Mouse (Mus musculus): ENCODE data around the gene Numb. TPM values are rescaled to one million over a fixed set of nuclear protein-coding genes. Genes with fewer than 3 reads are reported as not detected.
"Not testable (repeated sequence)": the region's sequence is repeated elsewhere in the genome, so short reads cannot be mapped to it uniquely, and the experiment has no call there.

The Numb gene
- polyA plus RNA-seq, 1 experiment from 2014 or later: 37.3 TPM

DNA sequence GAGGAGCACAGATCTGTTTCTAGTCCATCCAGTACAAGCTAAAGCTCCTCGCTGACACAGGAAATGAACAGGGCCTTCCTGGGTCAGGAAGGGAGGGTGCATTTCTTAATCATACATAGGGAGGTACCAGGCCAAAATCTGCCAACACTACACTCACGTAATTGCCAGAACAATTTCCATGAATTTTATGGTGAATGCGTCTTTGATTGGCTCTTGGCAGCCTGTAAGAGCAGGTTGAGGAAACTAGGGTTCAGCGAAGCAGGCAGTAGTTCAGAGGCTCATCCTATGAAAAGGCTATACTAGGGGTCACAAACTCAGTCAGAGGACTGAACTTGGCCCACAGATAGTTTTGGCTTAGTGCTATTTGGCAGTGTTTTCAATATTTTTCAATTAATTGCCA is 18.3 kb upstream of the Numb start:
- Histone ChIP-seq H3K27ac (replicated peaks) (no peak overlapping the region), H3K4me1 (no peaks in the 10 kb centered on the region), H3K4me3 (replicated peaks) (no peak overlapping the region), H3K9me3 (replicated peaks) (no peaks in the 10 kb centered on the region), H3K36me3 (no peaks in the 10 kb centered on the region), H3K27me3 (no peaks in the 10 kb centered on the region), H3K4me2 (replicated peaks) (no peak overlapping the region), H3K9ac (no peak overlapping the region)
- WGBS: 53% methylated on average over 4 of the region's 4 CpGs
- ATAC-seq (ENCODE audit: insufficient number of reproducible peaks, low FRiP score, low TSS enrichment, low read depth): no peak

DNA sequence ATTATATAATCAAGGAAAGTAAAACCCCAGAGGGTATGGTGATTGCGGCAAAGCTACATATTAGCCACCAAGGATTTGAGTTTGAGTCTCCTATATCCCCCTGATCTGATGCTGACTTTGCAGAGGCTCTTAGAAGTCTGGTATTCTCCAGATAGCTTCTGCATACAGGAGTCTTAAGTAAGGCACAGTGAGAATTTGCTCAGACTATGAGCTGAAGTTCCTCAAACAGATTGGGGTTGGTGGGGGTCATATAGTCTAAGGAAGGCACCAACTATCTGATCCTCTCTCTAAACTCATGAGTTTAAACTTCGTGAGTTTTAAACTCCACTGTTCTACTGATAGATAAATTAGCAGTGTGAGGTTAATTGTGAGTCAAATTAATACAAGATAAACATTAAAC is 17.6 kb upstream of the Numb start:
- 66% methylated on average over 2 of the region's 2 CpGs for WGBS
- no peak overlapping the region for H3K4me3 ChIP-seq (replicated peaks)
- no peaks in the 10 kb centered on the region for H3K36me3 ChIP-seq

DNA sequence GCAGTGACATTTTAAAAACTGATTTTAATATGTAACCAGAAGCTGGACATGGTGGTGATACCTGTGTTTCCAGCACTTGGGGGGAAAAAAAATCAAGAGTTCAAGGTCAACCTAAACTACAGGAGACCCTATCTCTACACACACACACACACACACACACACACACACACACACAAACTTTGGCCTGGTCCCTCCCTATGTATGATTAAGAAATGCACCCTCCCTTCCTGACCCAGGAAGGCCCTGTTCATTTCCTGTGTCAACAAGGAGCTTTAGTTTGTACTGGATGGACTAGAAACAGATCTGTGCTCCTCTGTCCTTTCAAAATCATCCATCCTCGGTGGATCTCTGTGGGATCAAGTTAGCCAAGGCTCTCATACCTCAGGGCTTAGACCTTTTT is 16.9 kb upstream of the Numb start:
- H3K36me3 ChIP-seq; H3K9ac ChIP-seq; H3K4me1 ChIP-seq; ATAC-seq (ENCODE audit: insufficient number of reproducible peaks, low FRiP score, low TSS enrichment, low read depth); H3K27ac ChIP-seq (replicated peaks); H3K9me3 ChIP-seq (replicated peaks); H3K27me3 ChIP-seq; H3K4me2 ChIP-seq (replicated peaks); H3K4me3 ChIP-seq (replicated peaks): not testable (repeated sequence)
- WGBS: 25% methylated on average over 1 of the region's 1 CpGs

More for the DNA sequence above, 17.6 kb upstream of the Numb start:
- Histone ChIP-seq H3K4me2 (replicated peaks) (no peak overlapping the region), H3K9ac (no peak overlapping the region), H3K9me3 (replicated peaks) (no peaks in the 10 kb centered on the region), H3K27me3 (no peaks in the 10 kb centered on the region), H3K27ac (replicated peaks) (no peak overlapping the region), H3K4me1 (no peaks in the 10 kb centered on the region)
- no peak for ATAC-seq (ENCODE audit: insufficient number of reproducible peaks, low FRiP score, low TSS enrichment, low read depth)

DNA sequence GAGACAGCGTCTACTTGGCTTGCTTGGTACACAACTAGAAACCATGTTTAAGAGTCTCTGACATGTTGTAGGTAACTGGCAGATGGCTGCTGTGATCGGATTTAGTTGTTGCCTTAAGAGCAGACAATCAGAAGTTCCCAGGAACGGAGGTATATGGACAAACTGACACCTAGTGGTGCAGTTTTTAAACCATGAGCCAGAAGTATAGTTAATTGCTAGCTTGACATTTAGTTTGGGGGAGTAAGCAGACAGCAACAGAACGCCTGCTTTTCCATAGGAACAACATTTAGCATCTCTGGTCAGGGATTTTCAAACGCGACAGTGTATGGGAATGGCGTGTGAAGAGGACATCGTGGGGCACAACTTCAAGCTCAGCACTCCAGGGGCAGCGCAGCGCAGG is 15.9 kb upstream of the Numb start:
- WGBS: 65% methylated on average over 10 of the region's 10 CpGs
- no peak for ATAC-seq (ENCODE audit: insufficient number of reproducible peaks, low FRiP score, low TSS enrichment, low read depth)
- no peaks in the 10 kb centered on the region for H3K9me3 ChIP-seq (replicated peaks)

DNA sequence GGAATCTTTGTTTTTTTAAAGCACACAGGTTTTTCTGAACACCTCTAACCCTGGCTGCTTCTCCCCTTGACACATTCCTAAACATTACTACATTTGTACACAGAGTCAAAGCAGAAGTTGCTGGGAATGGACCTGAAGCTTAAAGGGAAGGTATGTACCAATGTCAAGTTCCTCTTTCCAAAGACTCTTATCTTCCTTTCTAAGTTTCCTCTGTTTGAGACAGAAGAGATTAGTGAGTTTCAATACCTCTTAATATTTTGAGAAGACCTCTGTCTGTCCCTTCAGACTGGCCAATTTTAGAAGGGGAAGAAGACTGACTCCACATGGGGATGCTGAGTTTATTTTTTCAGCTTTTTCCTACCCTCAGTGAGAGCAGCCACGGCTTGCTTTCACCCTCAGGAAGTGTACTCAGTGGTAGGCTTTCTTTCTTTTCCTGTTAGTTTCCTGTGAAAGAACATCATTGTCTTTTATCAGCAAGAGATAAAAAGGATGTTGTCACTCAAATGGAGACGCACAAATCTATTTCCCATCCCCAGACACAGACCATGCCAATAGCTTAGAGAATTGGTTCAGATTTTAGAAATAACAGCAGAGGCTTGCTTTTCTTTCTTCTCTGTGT is 7.6 kb upstream of the Numb start:
- 25% methylated on average over 2 of the region's 2 CpGs for WGBS
- no peak for ATAC-seq (ENCODE audit: insufficient number of reproducible peaks, low FRiP score, low TSS enrichment, low read depth)
- H3K4me3 ChIP-seq (replicated peaks): no peak overlapping the region
- no peak overlapping the region for H3K27ac ChIP-seq (replicated peaks)
- no peak overlapping the region for H3K9ac ChIP-seq
- no peak overlapping the region for H3K4me2 ChIP-seq (replicated peaks)
- no peaks in the 10 kb centered on the region for H3K4me1 ChIP-seq
- H3K27me3 ChIP-seq: no peaks in the 10 kb centered on the region
- no peaks in the 10 kb centered on the region for H3K9me3 ChIP-seq (replicated peaks)
- H3K36me3 ChIP-seq: no peaks in the 10 kb centered on the region

More for the DNA sequence above, 15.9 kb upstream of the Numb start:
- Histone ChIP-seq H3K4me3 (replicated peaks) (no peak overlapping the region), H3K27me3 (no peaks in the 10 kb centered on the region), H3K4me1 (no peaks in the 10 kb centered on the region), H3K4me2 (replicated peaks) (no peak overlapping the region), H3K9ac (no peak overlapping the region), H3K36me3 (no peaks in the 10 kb centered on the region), H3K27ac (replicated peaks) (no peak overlapping the region)

DNA sequence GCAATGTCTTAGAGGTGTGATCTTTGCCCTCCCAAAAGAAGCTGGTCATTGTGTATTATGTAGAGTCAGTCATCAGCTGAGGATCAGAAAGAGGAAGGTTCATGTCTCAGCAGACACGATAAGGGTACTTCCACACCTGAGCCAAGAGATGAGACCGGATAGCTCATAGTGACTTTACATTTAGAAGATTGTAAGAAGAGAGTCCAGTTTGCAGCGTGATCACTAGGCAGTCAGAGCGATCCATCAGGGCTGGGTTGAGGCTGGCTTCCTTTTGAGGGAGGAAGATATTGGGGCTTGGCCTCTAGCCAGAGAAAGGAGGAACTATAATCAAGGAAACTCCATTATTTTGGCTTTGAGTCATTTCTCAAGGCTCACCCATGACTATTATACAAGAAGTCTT is 6.0 kb upstream of the Numb start:
- H3K9ac ChIP-seq: no peak overlapping the region
- ATAC-seq (ENCODE audit: insufficient number of reproducible peaks, low FRiP score, low TSS enrichment, low read depth): no peak
- no peak overlapping the region for H3K27ac ChIP-seq (replicated peaks)
- peaks cover 5% of the 10 kb centered on the region for H3K4me1 ChIP-seq
- no peaks in the 10 kb centered on the region for H3K9me3 ChIP-seq (replicated peaks)
- H3K4me2 ChIP-seq (replicated peaks): no peak overlapping the region
- 83% methylated on average over 4 of the region's 4 CpGs for WGBS
- H3K36me3 ChIP-seq: no peaks in the 10 kb centered on the region
- H3K27me3 ChIP-seq: no peaks in the 10 kb centered on the region
- no peak overlapping the region for H3K4me3 ChIP-seq (replicated peaks)

DNA sequence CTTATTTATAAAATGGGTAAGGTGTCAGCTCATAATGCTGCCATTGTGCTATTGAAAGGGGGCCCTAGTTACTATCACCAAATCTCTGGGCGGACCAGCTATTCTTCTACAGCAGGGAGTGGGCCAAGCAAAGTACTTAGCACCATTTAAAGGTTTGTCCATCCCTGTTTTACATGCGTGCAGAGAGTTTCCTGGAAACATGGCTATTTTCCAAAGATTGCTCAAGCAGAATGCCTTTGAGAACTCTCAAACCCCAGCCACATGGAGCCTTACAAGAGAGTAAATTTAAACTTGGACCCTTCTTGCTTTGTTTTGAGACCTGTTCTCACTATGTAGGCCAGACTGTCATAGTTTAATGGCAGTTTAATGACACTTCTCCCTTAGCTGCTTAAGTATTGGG is 4.3 kb upstream of the Numb start:
- Histone ChIP-seq H3K27me3 (no peaks in the 10 kb centered on the region), H3K4me3 (replicated peaks) (no peak overlapping the region), H3K4me1 (peaks cover 5% of the 10 kb centered on the region), H3K4me2 (replicated peaks) (no peak overlapping the region), H3K9ac (no peak overlapping the region), H3K9me3 (replicated peaks) (no peaks in the 10 kb centered on the region), H3K36me3 (no peaks in the 10 kb centered on the region), H3K27ac (replicated peaks) (no peak overlapping the region)
- no peak for ATAC-seq (ENCODE audit: insufficient number of reproducible peaks, low FRiP score, low TSS enrichment, low read depth)
- WGBS: 72% methylated on average over 2 of the region's 2 CpGs

DNA sequence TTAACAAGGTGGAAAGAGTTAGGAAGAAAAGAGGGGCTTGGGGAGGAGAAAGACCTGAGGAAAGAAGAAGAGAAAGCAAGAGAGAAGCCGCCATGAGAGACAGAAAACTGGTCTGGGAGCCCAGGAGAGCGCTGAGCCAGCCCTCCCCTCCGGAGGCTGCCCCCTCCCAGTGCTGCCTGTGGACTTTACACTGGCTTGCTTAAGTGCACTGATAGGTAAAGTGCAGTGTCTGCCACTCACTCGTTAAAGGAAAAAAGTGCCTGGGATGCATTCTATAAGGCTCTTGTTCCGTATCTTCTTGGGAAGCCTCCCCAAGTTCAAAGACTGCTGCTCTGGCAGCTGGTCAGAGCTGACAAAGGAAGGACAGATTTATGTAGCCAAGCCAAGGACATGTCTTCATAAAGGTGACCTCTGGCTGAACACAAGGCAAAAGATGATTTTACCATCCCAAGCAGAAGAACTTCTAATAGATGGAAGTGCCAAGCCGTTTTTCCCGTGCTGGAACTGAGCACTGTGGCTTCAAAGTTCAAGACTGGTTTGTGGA is 3.5 kb upstream of the Numb start:
- no peak for ATAC-seq (ENCODE audit: insufficient number of reproducible peaks, low FRiP score, low TSS enrichment, low read depth)
- H3K4me2 ChIP-seq (replicated peaks): no peak overlapping the region
- WGBS: 59% methylated on average over 7 of the region's 7 CpGs

DNA sequence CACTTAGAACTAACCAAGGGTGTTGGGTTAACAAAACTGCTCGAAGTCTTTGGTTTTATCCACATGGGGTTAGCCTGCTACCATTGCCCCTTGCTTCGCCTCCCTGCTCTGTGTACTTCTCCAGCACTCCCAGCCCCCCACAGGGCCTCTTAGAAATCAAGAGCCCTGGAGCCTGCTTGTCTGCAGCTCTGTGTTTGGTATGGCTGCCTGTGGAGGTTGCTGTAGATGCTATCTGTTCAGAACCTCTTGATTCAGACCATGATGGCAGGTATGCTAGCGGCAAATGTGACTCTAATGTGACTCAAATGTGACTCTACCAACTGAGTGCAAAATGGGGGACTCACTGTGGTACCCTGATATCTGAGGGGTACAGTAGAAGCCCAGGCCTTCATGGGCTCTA is 2.6 kb upstream of the Numb start:
- WGBS: 43% methylated on average over 3 of the region's 3 CpGs
- H3K4me1 ChIP-seq: peaks cover 7% of the 10 kb centered on the region
- H3K9me3 ChIP-seq (replicated peaks): no peaks in the 10 kb centered on the region
- no peak overlapping the region for H3K27ac ChIP-seq (replicated peaks)
- no peaks in the 10 kb centered on the region for H3K27me3 ChIP-seq
- ATAC-seq (ENCODE audit: insufficient number of reproducible peaks, low FRiP score, low TSS enrichment, low read depth): no peak
- no peak overlapping the region for H3K9ac ChIP-seq
- no peaks in the 10 kb centered on the region for H3K36me3 ChIP-seq
- no peak overlapping the region for H3K4me3 ChIP-seq (replicated peaks)
- H3K4me2 ChIP-seq (replicated peaks): no peak overlapping the region

More for the DNA sequence above, 3.5 kb upstream of the Numb start:
- H3K36me3 ChIP-seq: no peaks in the 10 kb centered on the region
- H3K9me3 ChIP-seq (replicated peaks): no peaks in the 10 kb centered on the region
- no peak overlapping the region for H3K4me3 ChIP-seq (replicated peaks)
- H3K27ac ChIP-seq (replicated peaks): no peak overlapping the region
- H3K27me3 ChIP-seq: no peaks in the 10 kb centered on the region
- peaks cover 5% of the 10 kb centered on the region for H3K4me1 ChIP-seq
- H3K9ac ChIP-seq: no peak overlapping the region

DNA sequence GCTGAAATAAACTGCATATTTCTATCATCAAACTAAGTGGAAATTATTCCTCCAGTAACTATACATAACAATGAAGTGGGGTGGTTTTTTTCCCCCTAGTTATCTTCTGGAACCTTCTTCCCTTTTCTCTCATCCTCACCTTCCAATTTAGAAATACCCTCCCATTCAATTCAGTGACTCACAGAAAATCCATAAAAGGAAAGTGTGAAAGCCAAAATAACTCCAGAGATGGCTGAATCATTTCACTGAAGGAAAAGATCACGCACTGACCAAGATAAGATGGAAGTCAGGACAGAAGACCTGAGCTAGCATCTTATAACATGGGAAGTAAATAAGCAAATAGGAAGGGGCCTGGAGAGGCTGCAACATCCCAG is 1.7 kb upstream of the Numb start:
- H3K4me3 ChIP-seq (replicated peaks): no peak overlapping the region
- ATAC-seq (ENCODE audit: insufficient number of reproducible peaks, low FRiP score, low TSS enrichment, low read depth): no peak
- no peak overlapping the region for H3K27ac ChIP-seq (replicated peaks)
- no peak overlapping the region for H3K4me2 ChIP-seq (replicated peaks)
- H3K4me1 ChIP-seq: peaks cover 7% of the 10 kb centered on the region
- no peaks in the 10 kb centered on the region for H3K27me3 ChIP-seq
- H3K36me3 ChIP-seq: no peaks in the 10 kb centered on the region
- 82% methylated on average over 1 of the region's 1 CpGs for WGBS
- no peak overlapping the region for H3K9ac ChIP-seq
- no peaks in the 10 kb centered on the region for H3K9me3 ChIP-seq (replicated peaks)

DNA sequence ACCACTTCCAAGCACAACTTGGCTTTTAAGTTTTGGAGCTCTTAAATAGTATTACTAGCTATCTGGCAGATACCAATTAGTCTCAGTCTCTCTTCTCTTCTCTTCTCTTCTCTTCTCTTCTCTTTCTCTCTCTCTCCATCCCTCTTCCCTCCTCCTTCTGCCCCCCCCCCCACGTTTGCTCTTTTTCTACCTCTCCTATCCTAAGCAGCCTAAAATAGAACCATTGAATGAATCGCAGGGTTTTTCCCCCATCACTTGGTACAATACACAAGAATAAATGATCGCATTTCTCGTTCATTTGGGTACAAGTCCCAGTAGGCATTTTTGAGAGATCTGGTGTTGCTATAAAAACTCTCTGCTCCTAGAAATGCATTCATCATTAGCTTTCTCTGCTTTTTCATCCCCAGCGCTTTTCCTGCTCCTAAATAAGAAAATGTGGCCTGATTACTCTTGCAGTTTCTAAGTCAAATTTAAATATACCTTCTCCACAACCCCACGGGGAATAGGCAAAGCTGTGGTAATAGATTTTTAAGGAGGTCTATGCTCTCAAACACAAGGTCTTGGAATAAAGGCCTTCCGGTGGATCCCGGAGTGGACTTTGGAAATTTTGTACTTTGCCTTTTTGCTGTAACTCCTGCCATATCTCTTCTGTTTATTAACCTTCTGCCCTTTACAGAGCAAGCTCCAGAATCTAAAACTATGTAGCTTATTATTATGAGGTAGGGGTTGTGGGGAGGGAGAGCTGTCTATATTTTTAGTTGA is 1.2 kb upstream of the Numb start:
- Histone ChIP-seq H3K4me2 (replicated peaks) (peak overlapping the region; percentile 51), H3K4me1 (peaks cover 7% of the 10 kb centered on the region), H3K27me3 (no peaks in the 10 kb centered on the region), H3K36me3 (no peaks in the 10 kb centered on the region), H3K9me3 (replicated peaks) (no peaks in the 10 kb centered on the region), H3K9ac (peak overlapping the region; percentile 44; the same call in 1 of the 2 replicates), H3K27ac (replicated peaks) (peak overlapping the region; percentile 67), H3K4me3 (replicated peaks) (peak overlapping the region; percentile 96)
- 27% methylated on average over 8 of the region's 8 CpGs for WGBS
- ATAC-seq (ENCODE audit: insufficient number of reproducible peaks, low FRiP score, low TSS enrichment, low read depth): no peak

Data from embryonic facial prominence, embryonic 15.5 days (tissue).